Mouse (Mus musculus): ENCODE data around the gene Higd1c. TPM values are rescaled to one million over a fixed set of nuclear protein-coding genes. Genes with fewer than 3 reads are reported as not detected.

Higd1c gene
- polyA plus RNA-seq, 1 experiment from 2014 or later = not detected

Other genes starting within 250 kb of the Higd1c start
- gene Atf1, start 136.7 kb upstream of the Higd1c start, polyA plus RNA-seq (2014; fragmentation: Nextera tagmentation; extraction: Ambion mirVana) = 10.3 and 12.1 TPM in 2 replicates
- not detected in 2 replicates for gene Tmprss12, start 83.7 kb upstream of the Higd1c start, polyA plus RNA-seq (2014; fragmentation: Nextera tagmentation; extraction: Ambion mirVana)
- 3.8 and 5.4 TPM in 2 replicates for gene Mettl7a1, start 60.4 kb upstream of the Higd1c start, polyA plus RNA-seq (2014; fragmentation: Nextera tagmentation; extraction: Ambion mirVana)
- gene Mettl7a3, start 29.6 kb upstream of the Higd1c start, polyA plus RNA-seq (2014; fragmentation: Nextera tagmentation; extraction: Ambion mirVana) = not detected in 2 replicates
- not detected in 2 replicates for gene Methig1, start 11.4 kb upstream of the Higd1c start, polyA plus RNA-seq (2014; fragmentation: Nextera tagmentation; extraction: Ambion mirVana)
- gene Mettl7a2, start 11.3 kb upstream of the Higd1c start, polyA plus RNA-seq (2014; fragmentation: Nextera tagmentation; extraction: Ambion mirVana) = not detected in 2 replicates
- 0.07 TPM in 1 of 2 replicates, not detected in the other for gene Gm5475, start 57.6 kb downstream of the Higd1c start, polyA plus RNA-seq (2014; fragmentation: Nextera tagmentation; extraction: Ambion mirVana)
- 15.2 and 17.4 TPM in 2 replicates for gene Slc11a2, start 60.5 kb downstream of the Higd1c start, polyA plus RNA-seq (2014; fragmentation: Nextera tagmentation; extraction: Ambion mirVana)
- 40.5 and 43.1 TPM in 2 replicates for gene Letmd1, start 104.5 kb downstream of the Higd1c start, polyA plus RNA-seq (2014; fragmentation: Nextera tagmentation; extraction: Ambion mirVana)
- 37.1 and 42.8 TPM in 2 replicates for gene Csrnp2, start 130.9 kb downstream of the Higd1c start, polyA plus RNA-seq (2014; fragmentation: Nextera tagmentation; extraction: Ambion mirVana)
- gene Tfcp2, start 187.5 kb downstream of the Higd1c start, polyA plus RNA-seq (2014; fragmentation: Nextera tagmentation; extraction: Ambion mirVana) = 22.1 and 23.6 TPM in 2 replicates
- gene Pou6f1, start 235.4 kb downstream of the Higd1c start, polyA plus RNA-seq (2014; fragmentation: Nextera tagmentation; extraction: Ambion mirVana) = 36.9 and 42.0 TPM in 2 replicates